Mouse (Mus musculus) embryonic facial prominence, embryonic 14.5 days (tissue): ENCODE results near the gene Setd1a. TPM values are rescaled to one million over a fixed set of nuclear protein-coding genes. Genes with fewer than 3 reads are reported as not detected.
A peak's percentile ranks its signal among the peaks of the same experiment; 100 is the strongest.

Source experiments
- ATAC-seq: fragments of 200-750 bp; cut with Nextera tagmentation; 2 replicates; pipeline ENCODE4 v1.8.0; 2017; ENCODE audit warnings: low read depth, moderate number of reproducible peaks, moderate TSS enrichment
- DNase-seq: peaks from one replicate; pipeline ENCODE4 v3.0.0-alpha.2; 2015; ENCODE audit warnings: low spot score
- H3K27ac ChIP-seq: fragments of 300-500 bp; sonication (generic); replicated peaks from 2 replicates; pipeline ENCODE4 v1.5.1; 2014; ENCODE audit warnings: low read depth, mild to moderate bottlenecking, low read length, moderate library complexity
- H3K27me3 ChIP-seq: fragments of 300-500 bp; sonication (generic); replicated peaks from 2 replicates; pipeline ENCODE4 v1.6.1; 2014; ENCODE audit warnings: low read length; ENCODE audit not compliant: control insufficient read depth, insufficient read depth
- H3K36me3 ChIP-seq: fragments of 300-500 bp; sonication (generic); 2 replicates; pipeline ENCODE4 v1.6.1; 2014; ENCODE audit warnings: low read length, mixed read lengths; ENCODE audit not compliant: control insufficient read depth, insufficient read depth
- H3K4me1 ChIP-seq: fragments of 300-500 bp; sonication (generic); 2 replicates; pipeline ENCODE4 v1.6.1; 2014; ENCODE audit warnings: antibody characterized with exemption, low read length; ENCODE audit not compliant: control insufficient read depth, insufficient read depth
- H3K4me2 ChIP-seq: fragments of 300-500 bp; sonication (generic); 2 replicates; pipeline ENCODE4 v1.6.1; 2014; ENCODE audit warnings: low read depth, mild to moderate bottlenecking, low read length, moderate library complexity, mixed read lengths
- H3K4me3 ChIP-seq: fragments of 300-500 bp; sonication (generic); 2 replicates; pipeline ENCODE4 v1.5.1; 2014; ENCODE audit warnings: low read depth, mild to moderate bottlenecking, low read length
- H3K9ac ChIP-seq: fragments of 300-500 bp; sonication (generic); 2 replicates; pipeline ENCODE4 v1.6.1; 2014; ENCODE audit warnings: low read depth, mild to moderate bottlenecking, low read length, moderate library complexity, mixed read lengths
- H3K9me3 ChIP-seq: fragments of 300-500 bp; sonication (generic); 2 replicates; pipeline ENCODE4 v1.6.1; 2016; ENCODE audit warnings: low read length; ENCODE audit not compliant: control insufficient read depth
- WGBS: fragments of 180-500 bp; shearing (Covaris S2); extraction: QIAGEN DNeasy Blood & Tissue Kit; methylation state at CpG from one replicate; pipeline ENCODE4 v1.1.7; 2014; 5-methylcytosine and 5-hydroxymethylcytosine counted together
- polyA plus RNA-seq: library from polyadenylated mRNA; unstranded; fragments of >200 nt; fragmentation: Nextera tagmentation; extraction: Ambion mirVana; gene quantifications from 2 replicates; pipeline ENCODE4 v1.2.1, GENCODE M21; 2014

Setd1a gene
- polyA plus RNA-seq, 1 experiment from 2014 or later: 24.1 TPM

DNA sequence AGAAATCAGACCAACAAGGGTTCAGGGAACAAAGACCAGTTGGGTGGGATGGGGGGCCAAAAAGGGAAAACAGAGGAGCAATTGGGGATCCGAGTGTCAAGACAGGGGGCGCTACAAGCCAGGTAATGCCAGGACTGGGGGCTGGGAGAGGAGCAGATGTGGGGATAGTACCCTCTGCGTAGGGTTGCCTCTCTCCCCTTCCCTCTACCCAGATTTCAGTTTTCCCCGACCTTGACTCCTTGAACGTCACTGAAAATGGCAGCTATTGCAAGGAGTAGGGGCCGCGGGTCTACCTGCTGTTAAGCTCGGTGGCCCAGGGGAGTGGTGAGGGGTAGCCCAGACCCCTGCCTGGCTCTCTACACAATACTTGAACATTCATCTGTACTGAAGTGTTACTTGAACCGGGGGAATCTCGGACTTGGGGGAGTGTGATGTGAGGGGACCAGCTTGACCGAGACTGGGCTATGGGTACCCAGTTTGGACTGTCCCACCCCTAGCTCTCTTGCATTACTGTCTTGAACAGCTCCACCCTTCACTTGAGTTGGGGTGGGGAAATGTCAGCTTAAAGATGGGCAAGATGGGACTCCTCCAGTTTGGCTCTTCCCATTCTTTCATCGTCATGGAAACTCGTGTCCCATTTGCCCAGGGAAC lies 8.0 kb upstream of the Setd1a start:
- DNase-seq (no peak), ATAC-seq (no peak)
- H3K36me3 ChIP-seq: peaks cover 46% of the 10 kb centered on the region
- no peak overlapping the region for H3K9ac ChIP-seq
- peak overlapping the region; percentile 89; the same call in 1 of the 2 replicates for H3K4me2 ChIP-seq
- H3K4me3 ChIP-seq: 0 out of 2 replicates have a peak overlapping the region, but pooled peaks have one; percentile 70
- 55% methylated on average over 11 of the region's 13 CpGs for WGBS
- H3K27me3 ChIP-seq: no peaks in the 10 kb centered on the region
- peak overlapping the region; percentile 93; the same call in 1 of the 2 replicates for H3K27ac ChIP-seq
- peaks cover 14% of the 10 kb centered on the region; the same call in 1 of the 2 replicates for H3K4me1 ChIP-seq
- no peaks in the 10 kb centered on the region for H3K9me3 ChIP-seq

DNA sequence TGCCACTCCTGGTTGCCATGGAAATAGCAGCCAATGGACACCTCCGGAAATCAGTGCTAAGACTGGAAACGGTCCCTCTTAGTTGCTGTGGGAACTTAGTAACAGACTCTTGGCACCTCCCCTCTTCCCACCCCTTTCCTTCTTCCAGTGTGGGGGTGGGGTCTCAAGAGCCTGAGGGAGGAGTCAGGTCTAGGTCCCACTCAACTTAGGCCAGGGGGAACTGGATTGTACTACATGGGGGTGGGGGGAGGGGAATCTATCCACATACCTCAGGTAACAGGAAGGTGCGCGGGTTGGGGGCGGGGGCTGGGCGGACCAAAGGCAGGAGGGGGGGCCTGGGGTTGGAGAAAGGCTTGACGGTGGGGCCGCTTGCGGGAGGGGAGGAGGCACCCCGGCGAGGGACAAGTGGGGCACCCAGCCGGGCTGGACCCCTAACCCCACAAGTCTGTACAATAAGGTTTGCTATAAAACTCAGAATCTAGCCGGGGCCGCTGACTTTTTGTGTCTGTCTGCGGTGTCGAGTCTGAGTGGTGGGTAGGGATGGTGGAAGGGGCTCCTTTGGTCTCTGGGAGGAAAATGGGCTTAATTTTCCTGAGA lies 7.4 kb upstream of the Setd1a start:
- DNase-seq (peak; percentile 99), ATAC-seq (peak; percentile 90)
- no peaks in the 10 kb centered on the region for H3K27me3 ChIP-seq
- peak overlapping the region; percentile 90 for H3K9ac ChIP-seq
- peak overlapping the region; percentile 93 for H3K27ac ChIP-seq
- WGBS: 1% methylated on average over 16 of the region's 16 CpGs
- peak overlapping the region; percentile 70 for H3K4me3 ChIP-seq
- H3K4me1 ChIP-seq: peaks cover 14% of the 10 kb centered on the region; the same call in 1 of the 2 replicates
- peaks cover 40% of the 10 kb centered on the region for H3K36me3 ChIP-seq
- H3K4me2 ChIP-seq: peak overlapping the region; percentile 89
- H3K9me3 ChIP-seq: no peaks in the 10 kb centered on the region

DNA sequence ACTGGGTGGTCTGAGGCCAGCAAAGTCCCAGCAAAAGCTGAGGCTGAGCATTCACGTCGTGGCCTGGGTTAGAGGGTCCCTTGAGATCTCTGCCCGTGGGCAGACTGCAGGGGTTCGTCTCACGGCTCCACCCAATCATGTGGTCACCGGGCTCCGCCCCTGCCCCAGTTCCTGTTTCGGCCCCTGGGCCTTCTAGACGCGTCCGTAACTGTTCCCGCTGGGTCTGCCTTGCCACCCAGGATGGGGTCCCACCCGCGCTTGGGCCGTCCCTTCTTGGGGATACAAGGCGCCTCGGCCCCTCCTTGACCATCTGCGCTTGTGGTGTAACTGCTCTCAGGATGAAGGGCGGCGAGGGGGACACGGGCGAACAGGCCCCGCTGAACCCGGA lies 6.8 kb upstream of the Setd1a start, which contains the start of gene Orai3:
Gene Orai3, plus strand, starts transcription at position 165 of the 388 bp plus-strand sequence.
- under 1% methylated on average over 18 of the region's 24 CpGs for WGBS
- Histone ChIP-seq H3K4me1 (peaks cover 14% of the 10 kb centered on the region; the same call in 1 of the 2 replicates), H3K4me2 (peak within 1 kb of the TSS; percentile 89), H3K4me3 (peak within 1 kb of the TSS; percentile 70), H3K27me3 (no peaks in the 10 kb centered on the region), H3K9ac (peak within 1 kb of the TSS; percentile 90), H3K36me3 (peaks cover 39% of the 10 kb centered on the region), H3K27ac (peak within 1 kb of the TSS; percentile 93), H3K9me3 (no peaks in the 10 kb centered on the region)
- peak; percentile 93 for DNase-seq
- peak; percentile 77 for ATAC-seq

DNA sequence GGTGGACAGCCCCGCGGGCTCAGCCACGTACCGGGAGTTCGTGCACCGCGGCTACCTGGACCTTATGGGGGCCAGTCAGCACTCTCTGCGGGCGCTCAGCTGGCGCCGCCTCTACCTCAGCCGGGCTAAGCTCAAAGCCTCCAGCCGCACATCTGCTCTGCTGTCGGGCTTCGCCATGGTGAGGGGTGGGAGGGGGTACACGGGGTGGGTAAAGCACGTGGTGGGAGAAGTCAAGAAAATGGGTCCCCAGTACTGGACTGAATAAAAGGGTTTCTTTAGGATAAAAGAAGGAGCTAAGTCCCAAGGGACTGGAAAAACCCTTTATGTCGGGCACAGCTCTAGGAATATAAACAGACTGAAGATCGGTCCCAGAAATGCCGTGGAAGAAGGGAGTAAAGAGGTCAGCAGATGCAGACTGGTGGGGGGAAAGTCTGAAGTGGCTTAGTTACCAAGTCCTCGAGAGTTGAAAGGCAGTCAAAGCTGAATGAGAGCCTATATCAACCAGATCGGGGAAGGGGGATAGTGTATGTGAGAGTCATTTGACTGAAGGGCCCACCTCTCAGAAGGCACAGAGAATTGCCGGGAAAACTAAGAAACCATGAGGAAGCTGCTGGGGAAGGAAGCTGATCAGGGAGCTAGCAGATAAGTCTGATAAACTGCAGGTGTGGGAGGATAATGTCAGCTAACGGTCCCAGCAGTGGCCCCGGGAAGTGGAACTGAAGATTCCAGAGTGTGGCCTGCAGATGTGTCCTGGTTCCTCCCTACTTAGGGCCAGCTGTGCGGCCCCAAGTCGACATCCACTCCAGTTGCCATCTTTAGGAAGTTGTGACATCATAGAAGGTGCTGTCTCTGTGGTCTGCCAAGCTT lies 6.2 kb upstream of the Setd1a start:
- no peaks in the 10 kb centered on the region for H3K9me3 ChIP-seq
- H3K4me2 ChIP-seq: peak overlapping the region; percentile 89
- peak overlapping the region; percentile 90 for H3K9ac ChIP-seq
- ATAC-seq (peak; percentile 7), DNase-seq (peak; percentile 29)
- WGBS: 3% methylated on average over 24 of the region's 27 CpGs
- no peaks in the 10 kb centered on the region for H3K27me3 ChIP-seq
- H3K4me1 ChIP-seq: peaks cover 14% of the 10 kb centered on the region; the same call in 1 of the 2 replicates
- H3K27ac ChIP-seq: peak overlapping the region; percentile 93
- peaks cover 34% of the 10 kb centered on the region for H3K36me3 ChIP-seq
- peak overlapping the region; percentile 70 for H3K4me3 ChIP-seq

DNA sequence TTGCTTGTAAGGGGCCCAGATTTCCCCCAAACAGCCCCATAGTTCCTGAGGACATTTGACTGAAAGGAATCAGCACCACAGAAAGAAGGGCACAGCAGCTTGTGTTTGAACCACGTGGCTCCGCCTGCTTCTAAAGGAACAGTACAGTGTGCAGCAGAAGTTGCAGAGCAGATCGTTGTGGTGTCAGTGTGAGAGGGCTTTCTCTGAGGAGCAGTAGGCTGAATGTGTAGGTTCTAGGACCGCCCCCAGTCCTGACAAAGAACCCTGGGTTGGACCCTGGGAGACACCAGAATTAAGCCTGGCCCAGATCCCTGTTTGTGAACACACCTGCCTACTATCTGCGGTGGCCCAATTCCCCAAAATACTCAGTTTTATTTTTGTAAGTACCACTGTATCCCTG lies 5.2 kb upstream of the Setd1a start:
- Histone ChIP-seq H3K4me1 (peaks cover 14% of the 10 kb centered on the region; the same call in 1 of the 2 replicates), H3K27ac (no peak overlapping the region), H3K9ac (0 out of 2 replicates have a peak overlapping the region, but pooled peaks have one; percentile 90), H3K36me3 (peaks cover 24% of the 10 kb centered on the region), H3K27me3 (no peaks in the 10 kb centered on the region), H3K4me2 (peak overlapping the region; percentile 89), H3K9me3 (no peaks in the 10 kb centered on the region), H3K4me3 (peak overlapping the region; percentile 70; the same call in 1 of the 2 replicates)
- DNase-seq (no peak), ATAC-seq (no peak)
- WGBS: 77% methylated on average over 5 of the region's 5 CpGs

DNA sequence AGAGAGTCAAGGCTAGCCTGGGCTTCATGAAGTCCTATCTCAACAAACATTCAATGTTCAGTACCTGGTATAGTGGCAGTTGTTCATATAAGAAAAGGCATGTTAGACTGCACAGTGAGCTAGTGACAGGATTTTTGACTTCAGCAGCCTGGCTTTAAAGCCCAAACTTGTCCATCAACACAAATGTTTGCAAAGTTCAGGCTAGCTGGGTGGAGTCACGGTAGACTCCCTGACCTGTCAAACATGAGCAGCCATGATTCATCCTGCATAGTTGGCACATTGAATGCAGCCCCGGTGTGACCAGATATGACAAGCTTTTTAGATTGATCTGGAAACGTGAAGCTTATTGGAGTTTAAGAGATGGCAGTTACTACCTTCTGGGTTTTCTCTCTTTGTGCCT lies 4.4 kb upstream of the Setd1a start:
- H3K4me2 ChIP-seq: no peak overlapping the region
- no peak for ATAC-seq
- H3K9me3 ChIP-seq: no peaks in the 10 kb centered on the region
- H3K27ac ChIP-seq: no peak overlapping the region
- H3K9ac ChIP-seq: no peak overlapping the region
- 71% methylated on average over 3 of the region's 3 CpGs for WGBS
- DNase-seq: no peak
- no peak overlapping the region for H3K4me3 ChIP-seq
- no peaks in the 10 kb centered on the region for H3K27me3 ChIP-seq
- peaks cover 18% of the 10 kb centered on the region for H3K36me3 ChIP-seq
- H3K4me1 ChIP-seq: peaks cover 14% of the 10 kb centered on the region; the same call in 1 of the 2 replicates

DNA sequence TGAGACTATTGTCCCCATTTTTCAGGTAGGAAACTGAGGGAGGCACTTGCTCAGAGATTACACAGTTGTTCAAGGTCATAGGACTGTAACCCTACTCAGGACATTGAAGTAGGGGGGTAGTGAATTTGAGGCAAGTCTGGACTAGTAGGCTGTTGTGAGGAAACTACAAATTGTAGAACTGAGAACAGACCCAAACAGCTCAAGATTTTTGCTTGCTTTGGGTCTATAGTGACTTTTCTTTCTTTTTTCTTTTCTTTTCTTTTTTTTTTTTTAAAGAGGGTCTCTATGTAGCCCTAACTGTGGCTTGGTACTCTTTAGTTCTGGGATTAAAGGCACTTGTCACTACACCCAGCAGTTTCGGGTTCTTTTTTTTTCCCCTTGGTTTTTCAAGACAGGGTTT lies 3.9 kb upstream of the Setd1a start:
- DNase-seq (no peak), ATAC-seq (no peak)
- Histone ChIP-seq H3K4me3 (no peak overlapping the region), H3K27me3 (no peaks in the 10 kb centered on the region), H3K9me3 (no peaks in the 10 kb centered on the region), H3K9ac (no peak overlapping the region), H3K4me1 (peaks cover 14% of the 10 kb centered on the region; the same call in 1 of the 2 replicates), H3K4me2 (no peak overlapping the region), H3K27ac (no peak overlapping the region), H3K36me3 (peaks cover 13% of the 10 kb centered on the region)
- 97% methylated on average over 1 of the region's 1 CpGs for WGBS

DNA sequence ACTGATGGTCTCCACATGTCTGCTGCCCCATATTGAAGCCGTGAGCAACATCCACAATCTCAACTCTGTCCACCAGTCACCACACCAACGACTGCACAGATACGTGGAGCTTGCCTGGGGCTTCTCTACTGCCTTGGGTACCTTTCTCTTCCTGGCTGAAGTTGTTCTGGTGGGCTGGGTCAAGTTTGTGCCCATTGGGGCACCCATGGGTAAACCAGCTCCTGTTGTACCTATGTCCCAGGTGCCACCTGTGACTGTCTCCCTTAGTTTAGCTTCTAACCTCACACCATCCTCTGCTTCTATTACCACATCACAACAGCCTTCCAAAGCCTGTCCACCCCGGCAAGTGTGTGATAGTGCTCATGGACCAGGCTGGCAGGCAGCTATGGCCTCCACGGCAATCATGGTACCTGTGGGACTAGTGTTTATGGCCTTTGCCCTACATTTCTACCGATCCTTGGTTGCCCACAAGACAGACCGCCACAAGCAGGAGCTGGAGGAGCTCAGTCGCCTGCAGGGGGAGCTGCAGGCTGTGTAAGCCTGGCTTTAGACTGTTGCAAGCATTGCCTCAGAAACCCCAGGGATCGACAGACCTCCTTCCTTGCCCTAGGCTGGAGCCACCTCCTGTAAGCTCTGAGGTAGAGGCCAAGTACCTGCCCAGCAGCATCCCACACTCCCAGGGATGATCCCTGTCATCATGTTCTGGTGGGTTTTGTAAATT lies 2.6 kb upstream of the Setd1a start:
- Histone ChIP-seq H3K36me3 (peaks cover 11% of the 10 kb centered on the region; the same call in 1 of the 2 replicates), H3K27ac (no peak overlapping the region), H3K27me3 (no peaks in the 10 kb centered on the region), H3K9me3 (no peaks in the 10 kb centered on the region), H3K9ac (no peak overlapping the region), H3K4me3 (no peak overlapping the region), H3K4me2 (no peak overlapping the region), H3K4me1 (peaks cover 18% of the 10 kb centered on the region)
- WGBS: 42% methylated on average over 9 of the region's 9 CpGs
- ATAC-seq: no peak
- DNase-seq: peak; percentile 77
